Mouse (Mus musculus): ENCODE results near the gene Lrrc4.

The Lrrc4 gene

DNA sequence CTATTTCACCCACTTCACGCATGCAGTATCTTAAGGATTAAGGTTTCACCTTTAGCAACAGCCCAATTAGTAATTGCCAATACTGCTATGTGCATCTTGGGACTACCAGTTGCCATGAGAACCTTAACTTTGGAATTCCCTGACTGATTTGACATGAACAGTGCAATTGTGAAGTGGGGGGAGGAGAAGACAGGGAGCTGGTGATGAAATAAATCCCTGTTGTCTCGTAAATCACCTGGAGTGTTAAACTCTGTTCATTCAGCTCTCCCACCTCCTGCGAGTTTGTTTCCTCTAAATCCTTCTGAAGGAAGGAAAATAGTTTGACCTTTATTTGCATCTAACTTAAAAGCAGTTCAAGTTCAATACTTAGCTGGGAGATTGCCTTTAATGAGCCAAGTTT lies 69.8 kb downstream of the Lrrc4 start:
- no peak for DNase-seq

DNA sequence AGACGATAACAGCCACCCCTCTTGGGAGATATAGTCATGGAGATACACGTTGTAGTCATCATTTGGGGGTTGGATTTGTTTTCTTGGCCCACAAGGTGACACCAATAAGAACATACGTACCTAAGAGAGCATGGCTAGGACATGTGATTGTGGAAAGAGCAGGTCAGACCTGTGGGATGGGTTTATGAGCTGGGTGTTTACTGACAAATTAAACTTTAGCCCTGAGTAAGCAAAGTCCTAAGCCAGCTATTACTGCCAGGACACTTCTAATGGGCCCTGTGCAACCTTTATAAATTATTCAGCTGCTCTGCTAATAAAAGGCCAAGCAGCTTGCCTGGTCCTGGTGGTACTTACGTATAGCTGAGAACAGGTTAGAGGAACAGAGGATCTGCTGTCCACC lies 73.3 kb downstream of the Lrrc4 start:
- DNase-seq = peak; percentile 14

- DNase-seq = peak; percentile 34
These were observed 75.1 kb downstream of the Lrrc4 start for GRCm38 (mm10) chr6:28756306-28757018.

DNA sequence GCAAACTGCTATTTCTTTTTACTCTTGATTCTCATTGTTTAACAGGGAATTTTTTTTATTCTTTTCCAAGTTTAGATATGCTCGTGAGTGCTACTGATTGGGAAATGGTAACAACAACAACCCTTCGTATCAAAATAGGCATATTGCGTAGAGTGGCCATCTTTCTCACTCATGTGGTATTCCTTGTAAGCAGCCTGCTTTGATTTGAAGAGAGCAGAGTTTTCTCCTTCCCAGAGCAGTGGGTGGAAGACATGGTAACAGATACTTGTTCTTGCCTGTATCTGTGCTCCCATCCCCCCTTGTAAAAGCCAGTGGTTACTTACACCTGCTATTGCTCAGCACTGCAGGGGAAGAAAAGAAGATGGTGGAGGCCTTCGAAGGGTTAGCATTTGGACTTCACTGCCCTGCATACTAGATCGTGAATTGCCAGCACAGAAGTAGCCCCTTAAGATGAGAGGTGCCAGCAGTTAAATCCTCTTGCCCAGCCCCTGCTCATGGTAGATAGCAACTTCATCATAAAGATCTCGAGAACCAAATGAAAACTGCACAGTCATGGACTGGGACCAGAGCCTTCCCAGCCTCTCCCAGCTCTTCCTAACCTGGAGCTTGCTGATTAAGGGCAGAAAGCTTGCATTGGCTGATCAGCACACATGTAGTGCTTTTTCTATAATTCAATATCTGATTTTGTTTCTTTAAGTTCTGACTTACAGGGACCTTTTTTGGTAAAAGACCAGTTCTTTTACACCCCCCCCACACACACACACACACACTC lies 77.2 kb downstream of the Lrrc4 start:
- DNase-seq = no peak

DNA sequence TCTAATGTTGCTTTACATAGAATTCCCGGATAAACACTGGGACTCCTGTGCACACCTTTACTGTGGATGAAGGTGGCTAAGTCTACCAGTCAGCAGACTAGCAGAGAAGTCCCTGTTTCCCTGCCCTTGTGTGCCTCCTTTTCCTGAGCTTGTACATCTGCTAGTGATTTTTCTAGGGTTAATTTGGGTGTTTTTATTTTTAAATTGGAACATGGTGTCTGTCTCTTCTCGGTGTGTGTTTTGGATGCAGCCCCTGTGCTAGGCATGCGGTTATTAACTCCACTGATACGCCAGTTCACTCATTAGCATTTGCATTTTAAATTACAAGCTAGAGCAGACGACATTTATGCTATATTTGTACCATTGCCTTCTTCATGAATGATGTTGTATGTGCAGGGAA lies 77.9 kb downstream of the Lrrc4 start:
- DNase-seq = no peak

- no peak for DNase-seq
These were observed 78.3 kb downstream of the Lrrc4 start for GRCm38 (mm10) chr6:28753217-28753616.

GRCm38 (mm10) chr6:28751186-28751585 lies 80.4 kb downstream of the Lrrc4 start:
- DNase-seq = peak; percentile 13

- DNase-seq = no peak
These were observed 82.3 kb downstream of the Lrrc4 start for GRCm38 (mm10) chr6:28749224-28749623.

- peak; percentile 35 for DNase-seq
These were observed 83.4 kb downstream of the Lrrc4 start for GRCm38 (mm10) chr6:28747931-28748670.

DNA sequence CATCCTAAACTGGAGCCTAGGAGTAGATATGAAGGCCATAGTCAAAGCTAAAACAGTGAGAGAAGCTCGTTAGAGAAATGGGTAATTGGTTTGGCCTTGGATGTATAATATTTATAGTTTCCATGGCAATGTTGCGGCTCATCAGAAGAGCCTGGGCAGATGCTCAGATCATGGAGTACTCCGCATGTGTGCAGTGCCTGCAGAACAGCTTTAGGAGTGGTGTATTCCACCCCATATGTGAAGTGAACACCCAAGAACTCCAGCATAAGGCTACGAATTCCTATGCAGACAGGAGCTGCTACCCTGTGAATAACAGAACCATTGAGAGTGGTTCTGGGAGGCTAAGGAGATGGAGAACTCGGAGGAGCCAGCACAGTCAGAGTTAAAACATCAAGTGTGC lies 84.5 kb downstream of the Lrrc4 start:
- DNase-seq = no peak

GRCm38 (mm10) chr6:28745864-28746263 lies 85.7 kb downstream of the Lrrc4 start:
- no peak for DNase-seq

DNA sequence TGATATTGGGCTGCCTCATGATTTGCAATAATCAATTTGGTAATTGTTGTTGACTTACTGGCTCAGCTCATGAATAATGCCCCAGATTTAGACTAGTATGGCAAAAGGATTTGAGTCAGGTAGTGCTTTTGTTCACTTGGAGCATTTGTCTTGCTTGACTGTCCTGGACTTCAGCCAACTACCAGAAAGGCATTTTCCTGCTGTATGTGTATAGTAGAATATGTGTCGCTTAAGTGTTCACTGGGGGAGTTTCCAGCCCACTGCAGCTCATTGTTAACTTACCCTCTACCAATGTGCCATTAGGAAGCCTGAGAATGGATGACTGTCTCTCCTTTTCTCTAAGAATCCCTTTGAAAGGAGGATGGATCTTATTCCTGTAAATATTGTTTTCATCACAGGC lies 88.0 kb downstream of the Lrrc4 start:
- DNase-seq = peak; percentile 58

- DNase-seq = no peak
These were observed 93.9 kb downstream of the Lrrc4 start for GRCm38 (mm10) chr6:28737601-28738000.

DNA sequence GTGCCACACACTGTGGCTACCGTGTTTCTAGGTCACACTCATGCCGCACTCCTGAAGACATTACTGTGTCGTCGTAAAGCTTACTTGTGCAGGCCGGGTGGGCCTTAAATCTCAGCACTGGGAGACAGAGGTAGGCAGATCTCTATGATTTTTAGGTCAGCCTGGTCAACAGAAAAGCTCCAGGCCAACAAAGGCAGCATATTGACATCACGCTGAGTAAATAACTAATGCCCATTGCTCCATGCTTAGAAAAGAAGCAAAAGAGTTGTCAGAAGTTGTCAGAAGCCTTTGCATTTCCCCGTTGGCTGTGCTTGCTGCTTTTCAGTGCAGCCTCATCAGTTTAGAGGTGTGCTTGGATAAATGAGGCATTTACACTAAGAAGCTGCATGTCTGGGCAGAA lies 94.9 kb downstream of the Lrrc4 start:
- no peak for DNase-seq

- no peak for DNase-seq
These were observed 96.4 kb downstream of the Lrrc4 start for GRCm38 (mm10) chr6:28735116-28735515.

- DNase-seq = no peak
These were observed 97.5 kb downstream of the Lrrc4 start for GRCm38 (mm10) chr6:28733884-28734647.

- no peak for DNase-seq
These were observed 100.3 kb downstream of the Lrrc4 start for GRCm38 (mm10) chr6:28731246-28731645.

- no peak for DNase-seq
These were observed 101.9 kb downstream of the Lrrc4 start for GRCm38 (mm10) chr6:28729649-28730048.

DNA sequence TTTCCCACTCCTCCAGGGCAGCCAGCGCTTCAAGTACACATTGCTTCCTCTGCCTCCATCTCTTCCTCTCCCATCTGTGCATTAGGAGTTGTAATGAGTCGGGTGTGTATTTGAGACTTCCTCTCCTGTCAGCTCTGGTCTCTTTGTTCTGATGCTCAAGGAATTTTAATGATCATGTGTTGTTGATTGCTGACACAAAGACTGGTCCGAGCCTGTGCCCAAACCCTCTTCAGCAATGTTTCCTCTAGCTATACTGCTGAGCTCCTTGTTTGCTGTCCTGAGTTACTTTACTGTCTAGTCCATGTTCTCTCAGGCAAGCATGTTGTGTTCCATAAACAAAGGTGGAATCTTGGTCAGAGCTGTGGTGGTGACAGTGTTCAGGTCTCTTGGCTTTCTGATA lies 102.3 kb downstream of the Lrrc4 start:
- DNase-seq = no peak

GRCm38 (mm10) chr6:28724776-28725175 lies 106.8 kb downstream of the Lrrc4 start:
- DNase-seq = no peak

GRCm38 (mm10) chr6:28723059-28723458 lies 108.5 kb downstream of the Lrrc4 start:
- DNase-seq = no peak

DNA sequence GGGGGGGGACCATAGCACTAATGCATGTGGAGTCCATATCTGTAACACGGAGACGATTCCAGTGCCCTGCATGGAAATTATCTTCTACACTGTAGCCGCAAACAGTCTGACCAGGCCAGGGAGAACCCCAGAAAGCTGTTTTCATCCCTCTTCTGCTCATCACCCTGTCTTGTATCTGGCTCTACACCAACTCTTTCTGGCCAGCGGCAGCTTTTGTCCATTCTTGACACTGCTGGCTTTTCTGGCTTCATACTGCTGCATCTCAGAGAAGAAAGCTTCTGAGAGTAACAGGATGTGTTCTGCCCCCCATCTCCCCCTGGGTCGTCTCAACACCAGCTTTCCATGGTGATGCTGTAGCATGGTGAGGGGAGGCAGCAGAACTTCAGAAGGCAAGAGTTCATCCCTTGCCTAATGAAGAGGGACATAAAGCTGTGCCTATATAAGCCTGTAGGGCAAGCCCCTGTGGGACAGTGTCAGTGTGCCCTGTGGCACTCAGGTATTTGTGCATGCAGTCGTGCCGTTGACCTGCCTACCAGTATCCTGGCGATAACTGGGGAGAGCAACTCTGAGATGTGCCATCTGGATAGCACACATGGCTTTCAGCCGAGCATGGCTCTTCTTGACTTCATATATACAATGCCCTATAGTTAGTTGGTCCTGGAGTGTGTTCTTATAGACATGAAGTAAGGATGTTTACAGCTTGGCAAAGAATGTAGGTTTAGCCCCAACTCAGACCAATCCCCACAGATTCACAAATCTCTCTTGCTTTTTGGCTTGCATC lies 111.0 kb downstream of the Lrrc4 start:
- no peak for DNase-seq

Data from kidney, postnatal 14 days (tissue).